Mouse (Mus musculus) monocyte, adult 2 months (primary cell): ENCODE measurements around the gene Magt1.
"Not testable (repeated sequence)": the region's sequence is repeated elsewhere in the genome, so short reads cannot be mapped to it uniquely, and the experiment has no call there.

Experiments used
- DNase-seq, 2 experiments: peaks; one replicate each; pipeline ENCODE4 v3.0.0; 2022; ENCODE audit warnings: low spot score in 2 of 2, low read depth in 1 of 2

Magt1 gene

DNA sequence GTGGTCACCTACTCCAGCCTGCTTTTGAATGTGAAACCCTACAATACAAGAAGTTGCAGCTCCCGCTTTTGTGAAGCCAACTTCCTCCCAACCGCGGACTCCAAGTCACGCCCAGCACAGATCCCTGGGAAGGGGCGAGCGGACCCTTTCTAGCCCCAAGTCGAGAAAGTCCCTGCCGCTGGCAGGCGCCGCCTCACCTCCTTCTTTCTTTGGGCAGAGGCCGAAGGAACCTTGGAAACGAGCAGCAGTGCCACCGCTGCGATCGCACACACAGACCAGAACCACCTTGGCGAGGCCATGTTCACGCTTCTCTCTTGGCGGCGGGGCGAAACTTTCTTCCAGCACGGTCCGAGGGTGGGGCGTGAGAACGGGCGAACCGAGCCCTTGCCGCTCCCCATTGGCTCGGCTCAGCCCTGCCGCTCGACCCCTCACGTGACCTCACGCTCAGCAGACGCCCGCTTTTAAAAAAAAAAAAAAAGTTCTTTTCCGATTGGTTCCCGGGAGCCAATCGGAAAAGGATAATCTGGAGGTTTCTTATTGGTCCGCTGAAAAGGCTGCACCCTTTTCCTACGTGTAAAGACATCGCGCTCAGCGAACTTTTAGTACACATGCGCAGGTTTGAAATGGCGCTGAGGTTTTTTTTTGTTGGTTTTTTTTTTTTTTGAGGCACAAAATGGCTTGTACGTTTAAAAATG, at the start of gene Magt1:
Magt1 (minus strand) TSS at position 442 of the 695 bp plus-strand sequence.
- peak; percentile 75 to 77 for DNase-seq

DNA sequence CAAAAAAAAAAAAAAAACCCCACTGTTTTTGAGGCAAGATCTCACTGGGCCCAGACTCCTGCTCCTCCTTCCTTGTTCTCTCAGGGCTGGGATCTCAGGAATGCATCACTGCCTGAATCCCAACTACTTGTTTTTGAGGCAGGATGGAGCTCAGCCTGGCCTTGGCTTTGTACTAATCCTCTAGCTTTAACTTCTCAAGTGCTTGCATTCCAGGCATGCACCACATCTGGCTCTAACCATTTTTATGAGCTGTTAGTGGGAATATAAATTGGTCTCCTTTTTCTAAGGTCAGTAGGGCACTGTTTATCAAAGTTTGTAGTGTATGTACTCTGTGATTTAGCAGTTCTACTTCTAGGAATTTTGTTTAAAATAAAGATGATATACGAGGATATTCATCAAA, 36.5 kb upstream of the Magt1 start:
- no peak for DNase-seq

DNA sequence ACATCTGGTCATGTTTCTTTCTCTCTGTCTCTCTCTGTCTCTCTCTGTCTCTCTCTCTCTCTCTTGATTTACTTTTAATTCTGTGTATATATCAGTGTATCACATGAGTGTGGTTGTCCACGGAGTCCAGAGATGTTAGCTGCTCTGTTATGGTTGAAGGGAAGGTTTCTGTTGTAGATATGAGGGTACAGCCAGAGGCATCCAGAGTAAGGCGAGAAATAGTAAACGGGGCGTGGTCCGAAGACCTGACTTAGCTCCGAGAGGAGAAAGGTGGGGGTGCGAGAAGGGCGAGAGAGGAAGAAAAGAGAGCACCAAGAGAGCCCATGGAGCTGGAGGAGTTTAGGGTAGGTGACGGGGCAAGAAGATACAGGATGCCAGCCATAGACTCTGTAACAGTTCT, 34.2 kb upstream of the Magt1 start:
- DNase-seq, result no peak

DNA sequence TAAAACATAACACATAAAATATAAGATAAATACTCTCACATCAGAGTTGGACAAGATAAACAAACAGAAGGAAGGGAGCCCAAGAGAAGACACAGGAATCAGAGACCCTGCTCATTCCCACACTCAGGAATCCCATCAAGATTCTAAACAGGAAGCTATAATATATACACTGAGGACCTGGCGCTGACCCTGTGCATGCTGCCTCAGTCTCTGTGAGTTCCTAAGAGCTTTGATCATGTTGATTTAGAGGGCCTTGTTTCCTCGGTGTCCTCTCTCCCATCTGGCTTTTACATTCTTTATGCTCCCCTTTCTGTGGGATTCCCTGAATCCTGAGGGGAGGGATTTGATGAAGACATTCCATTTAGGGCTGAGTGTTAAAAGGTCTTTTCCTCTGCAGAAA, 33.7 kb upstream of the Magt1 start:
- no peak for DNase-seq

DNA sequence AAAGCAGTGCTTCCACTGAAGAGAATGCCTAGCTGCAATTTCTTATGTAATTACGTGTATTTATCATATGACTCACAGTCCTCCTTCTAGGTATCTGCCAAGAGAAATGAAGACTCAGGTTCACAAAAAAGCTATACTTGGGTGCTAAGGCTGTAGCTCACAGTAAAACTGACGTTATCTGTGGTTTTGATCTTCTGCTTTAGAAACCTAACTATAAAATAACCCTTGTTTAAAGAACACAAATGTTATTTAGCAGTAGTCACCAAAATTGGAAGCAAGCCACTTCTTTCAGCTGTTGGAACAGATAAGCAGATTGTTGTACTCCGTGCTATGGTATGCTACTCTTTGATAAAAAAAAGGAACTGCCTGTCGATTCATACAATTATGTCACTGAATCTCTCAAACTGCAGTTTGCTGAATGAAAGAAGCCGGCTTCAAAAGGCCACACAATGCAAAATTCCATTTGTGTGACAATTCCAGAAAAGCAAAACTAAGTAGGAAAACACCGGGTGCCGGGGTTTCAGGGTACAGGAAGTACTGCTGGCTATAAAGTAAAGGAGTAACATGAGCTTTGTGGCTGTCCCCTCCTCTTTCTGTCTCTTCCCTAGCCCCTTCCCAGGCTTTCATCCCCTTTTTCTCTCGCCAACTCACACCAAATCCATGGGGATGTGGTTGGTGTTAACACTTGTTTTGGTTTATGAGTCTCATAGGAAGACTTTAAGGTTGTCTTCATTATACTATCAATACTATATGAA, 32.3 kb upstream of the Magt1 start:
- no peak for DNase-seq

DNA sequence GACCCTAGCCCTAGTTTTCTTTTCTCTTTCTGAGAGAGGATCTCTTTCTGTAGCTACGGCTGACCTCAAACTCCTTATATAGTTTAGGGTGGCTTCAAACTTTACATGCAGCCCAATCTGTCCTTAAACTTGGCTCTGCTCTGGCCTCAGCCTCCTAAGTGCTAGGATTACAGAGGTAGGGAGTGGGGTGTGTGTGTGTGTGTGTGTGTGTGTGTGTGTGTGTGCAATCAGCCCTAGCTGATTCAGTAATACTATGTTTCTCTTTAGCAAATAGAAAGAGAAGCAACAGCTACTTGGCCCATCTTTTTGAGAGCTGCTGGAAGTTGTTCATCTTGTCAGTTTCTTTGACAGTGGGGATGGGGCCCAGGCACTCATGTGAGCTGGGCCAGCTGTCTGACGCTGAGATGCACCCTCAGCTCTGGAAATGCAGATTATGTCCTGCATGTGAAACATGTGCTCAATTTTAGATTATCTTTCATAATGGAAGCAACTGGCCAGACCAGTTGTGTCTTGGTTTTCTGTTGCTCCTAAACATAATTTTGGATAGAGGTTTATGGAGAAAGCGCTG, 25.6 kb upstream of the Magt1 start:
- no peak for DNase-seq

DNA sequence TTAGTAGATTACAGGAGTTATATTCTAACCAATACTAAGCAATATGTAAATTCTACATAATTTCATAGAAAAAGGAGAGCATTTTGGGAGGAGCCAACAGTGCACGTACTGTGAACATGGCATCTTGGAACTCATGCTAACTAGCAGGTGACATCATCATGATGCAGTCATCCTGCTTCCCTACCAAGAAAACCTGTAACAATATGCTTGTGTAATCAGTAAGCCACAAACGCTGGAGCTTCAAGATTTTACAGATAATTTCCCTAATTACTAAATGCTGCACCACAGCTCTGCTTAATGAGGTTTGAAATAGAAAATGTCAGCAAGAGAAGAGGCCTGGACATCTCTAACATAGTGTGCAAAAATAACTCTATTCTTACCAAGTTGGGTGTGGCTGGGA, 24.0 kb upstream of the Magt1 start:
- DNase-seq, result no peak

DNA sequence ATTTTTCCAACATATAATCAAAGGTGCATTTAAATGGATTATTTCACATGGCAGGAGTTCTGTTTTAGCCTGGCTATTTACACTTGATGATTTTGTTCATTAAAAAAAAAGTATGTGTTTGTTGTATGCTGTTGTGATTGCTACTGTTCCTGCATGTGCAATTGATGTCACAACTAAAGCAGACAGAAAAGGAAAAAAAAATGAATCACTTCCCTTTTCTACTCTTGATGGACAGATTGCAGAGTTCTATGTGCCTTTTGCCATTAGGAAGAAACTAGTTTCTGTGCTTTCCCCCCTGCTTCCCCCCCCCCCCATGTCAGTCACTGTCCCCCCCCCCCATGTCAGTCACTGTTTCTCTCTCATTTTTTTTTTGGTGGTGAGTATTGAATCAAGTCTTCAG, 19.4 kb upstream of the Magt1 start:
- no peak for DNase-seq

DNA sequence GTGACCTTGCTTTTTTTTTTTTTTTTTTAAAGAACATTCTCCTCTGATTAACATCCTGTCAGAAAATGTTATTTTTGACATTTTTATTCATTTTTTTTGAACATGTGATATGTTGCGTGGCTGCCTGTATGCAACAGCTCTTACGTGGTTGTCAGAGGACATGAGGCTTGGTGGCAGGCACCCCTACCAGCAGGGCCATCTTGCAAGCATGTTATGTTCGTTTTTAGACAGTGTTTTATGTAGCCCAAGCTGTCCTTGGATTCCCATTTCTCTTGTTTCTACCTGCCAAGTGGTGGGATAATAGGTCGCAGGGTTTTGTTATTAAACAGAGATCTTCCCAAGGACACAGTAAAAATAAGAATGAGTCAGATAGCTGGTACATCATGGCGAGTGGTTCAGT, 18.5 kb upstream of the Magt1 start:
- no peak for DNase-seq

DNA sequence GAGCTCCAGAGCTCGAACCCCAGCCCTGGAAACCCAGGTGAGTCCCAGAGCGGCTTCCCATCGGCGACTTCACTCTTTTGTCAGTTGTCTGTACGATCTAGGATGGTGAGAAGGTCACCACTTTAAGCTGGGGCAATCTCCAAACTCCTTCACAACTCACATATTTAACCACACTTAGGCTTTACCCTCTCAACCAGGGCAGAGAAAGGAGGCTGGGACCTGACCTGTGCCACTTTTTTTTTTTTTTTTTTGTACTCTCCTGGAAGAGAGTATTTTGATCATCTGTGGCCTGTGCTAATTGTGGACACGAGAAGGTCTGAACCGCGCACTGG, 15.6 kb upstream of the Magt1 start:
- DNase-seq, result no peak

DNA sequence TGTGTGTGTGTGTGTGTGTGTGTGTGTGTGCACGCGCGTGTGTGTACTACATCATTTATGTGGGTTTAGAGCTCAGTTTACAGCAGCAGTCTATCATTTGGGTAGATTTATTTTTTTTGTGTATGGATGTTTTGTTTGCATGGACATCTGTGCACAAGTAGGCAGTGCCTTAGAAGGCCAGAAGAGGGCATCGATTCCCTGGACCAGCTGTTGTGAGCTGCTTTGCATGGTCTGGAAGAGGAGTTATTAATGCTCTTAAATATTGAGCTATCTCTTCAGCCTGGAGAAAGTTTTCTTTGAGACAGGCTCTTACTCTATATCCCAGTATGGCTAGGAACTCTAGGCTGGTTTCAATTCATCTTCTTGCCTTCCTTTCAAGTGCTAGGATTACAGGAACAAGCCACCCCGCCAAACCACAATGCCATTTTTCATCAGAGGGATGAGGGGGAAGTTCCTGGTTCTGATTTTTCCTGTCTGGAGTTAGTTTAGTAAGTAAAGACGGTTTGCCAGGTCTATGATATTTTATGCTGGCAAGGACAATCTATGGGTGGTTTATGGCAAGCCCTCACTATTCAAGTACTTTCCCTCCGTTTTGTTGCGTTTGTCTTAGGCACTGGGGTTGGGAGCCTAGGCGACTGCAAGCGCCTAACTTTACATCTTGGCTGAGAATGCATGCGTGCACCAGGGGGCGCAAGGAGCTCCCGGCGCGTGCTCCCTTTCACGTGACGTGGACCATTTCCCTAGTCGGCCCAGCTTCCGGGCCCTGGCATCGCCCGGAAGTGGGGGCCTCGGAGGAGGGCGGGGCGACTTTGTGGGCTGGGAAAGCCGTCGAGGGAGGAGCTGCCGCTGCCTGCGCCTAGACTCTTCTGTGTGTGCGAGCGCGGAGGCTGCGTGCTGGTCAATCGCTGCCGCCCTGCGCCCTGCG, 15.0 kb upstream of the Magt1 start, which contains the start of gene Atp7a:
Atp7a (plus strand) TSS at position 859 of the 925 bp plus-strand sequence.
- DNase-seq, result peak; percentile 81 to 87

DNA sequence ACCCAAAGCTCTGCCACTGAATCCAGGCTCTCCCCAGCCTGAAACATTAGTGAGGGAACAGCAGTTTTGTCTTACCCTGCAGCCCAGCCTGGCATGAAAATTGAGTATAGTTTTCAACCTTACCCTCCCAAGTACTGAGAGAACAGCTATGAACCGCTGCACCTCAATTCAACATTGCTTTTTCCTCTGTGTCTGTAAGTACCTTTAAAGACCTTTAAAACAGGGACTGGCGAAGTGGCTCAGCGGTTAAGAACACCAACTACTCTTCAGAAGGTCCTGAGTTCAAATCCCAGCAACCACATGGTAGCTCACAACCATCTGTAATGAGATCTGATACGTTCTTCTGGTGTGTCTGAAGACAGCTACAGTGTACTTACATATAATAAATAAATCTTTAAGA, 5.8 kb upstream of the Magt1 start:
- no peak for DNase-seq

DNA sequence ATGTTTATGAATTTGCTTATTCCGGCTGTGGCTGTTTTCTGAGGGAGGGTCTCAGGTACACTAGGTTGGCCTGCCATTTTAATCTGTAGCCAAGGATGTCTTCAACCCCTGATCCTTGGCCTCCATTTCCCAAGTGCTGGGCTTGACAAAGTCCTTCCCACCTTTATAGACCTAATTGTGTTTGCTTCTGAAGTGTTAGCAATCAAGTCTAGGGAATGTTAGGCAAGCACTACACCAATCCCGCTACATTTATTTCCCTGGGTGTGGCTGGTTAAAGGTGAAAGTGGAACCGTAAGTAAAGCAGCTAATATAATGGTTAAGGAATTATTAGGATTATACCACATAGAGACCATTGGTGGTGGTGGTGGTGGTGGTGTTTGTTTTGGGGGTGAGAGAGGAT, 5.4 kb upstream of the Magt1 start:
- DNase-seq, result no peak

DNA sequence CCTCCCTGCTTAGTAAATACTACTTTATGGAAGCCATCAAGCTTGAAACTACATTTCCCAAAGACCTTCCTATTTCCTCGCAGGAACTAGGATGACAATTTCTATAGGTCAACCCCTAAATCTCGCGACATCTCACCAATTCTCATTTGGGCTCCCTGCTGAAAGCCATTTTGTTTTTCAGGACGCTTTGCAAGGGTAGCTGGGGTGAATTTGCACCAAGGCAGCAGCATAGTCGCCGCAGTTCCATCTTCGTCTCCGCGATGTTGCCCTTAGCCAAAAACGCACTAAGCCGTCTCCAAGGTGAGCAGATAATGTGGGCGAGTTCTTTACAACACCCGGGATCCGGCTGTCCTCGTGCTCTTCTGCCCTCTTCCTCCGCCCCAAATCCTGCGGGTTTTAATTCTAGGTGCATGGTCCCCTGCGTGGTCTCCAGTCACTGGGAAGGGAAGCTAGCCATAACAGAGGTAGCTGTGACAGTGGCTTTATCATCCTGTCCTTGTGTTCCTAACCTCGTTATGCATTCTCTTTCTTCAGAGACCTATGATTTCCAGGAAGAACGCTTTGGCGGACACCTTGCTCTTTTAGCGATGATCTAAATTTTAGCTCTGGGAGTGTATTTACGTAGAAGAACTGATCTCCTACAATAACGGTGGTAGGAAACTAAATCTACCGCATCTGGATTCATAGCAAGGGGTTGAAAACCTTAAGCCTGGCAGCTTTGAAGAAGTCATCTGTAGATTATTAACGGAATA, 4.0 kb upstream of the Magt1 start, which contains the start of gene Cox7b:
Cox7b (plus strand) TSS at position 130 of the 752 bp plus-strand sequence.
- DNase-seq, result peak in 1 of 2 experiments; percentile 51

DNA sequence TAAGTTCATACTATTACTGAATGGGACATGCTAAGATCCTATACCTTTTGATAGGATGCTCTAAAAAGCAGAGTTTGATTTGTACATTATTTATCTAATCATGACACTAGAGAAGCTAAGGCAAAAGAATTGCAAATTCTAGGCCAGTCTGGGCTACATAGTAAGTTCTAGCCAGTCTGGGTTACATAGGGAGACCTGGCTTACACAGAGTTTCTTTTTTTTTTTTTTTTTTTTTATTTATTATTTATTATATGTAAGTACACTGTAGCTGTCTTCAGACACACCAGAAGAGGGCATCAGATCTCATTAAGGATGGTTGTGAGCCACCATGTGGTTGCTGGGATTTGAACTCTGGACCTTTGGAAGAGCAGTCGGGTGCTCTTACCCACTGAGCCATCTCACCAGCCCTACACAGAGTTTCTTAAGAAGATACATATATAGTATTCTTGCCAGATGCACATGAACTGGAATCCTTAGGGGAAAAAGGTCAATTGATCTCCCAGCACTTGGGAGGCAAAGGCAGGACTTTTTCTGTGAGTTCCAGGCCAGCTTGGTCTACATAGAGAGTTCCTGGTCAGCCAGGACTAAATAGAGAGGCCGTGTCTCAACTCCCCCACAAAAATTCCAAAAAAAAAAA, 3.2 kb upstream of the Magt1 start:
- not testable (repeated sequence) for DNase-seq

DNA sequence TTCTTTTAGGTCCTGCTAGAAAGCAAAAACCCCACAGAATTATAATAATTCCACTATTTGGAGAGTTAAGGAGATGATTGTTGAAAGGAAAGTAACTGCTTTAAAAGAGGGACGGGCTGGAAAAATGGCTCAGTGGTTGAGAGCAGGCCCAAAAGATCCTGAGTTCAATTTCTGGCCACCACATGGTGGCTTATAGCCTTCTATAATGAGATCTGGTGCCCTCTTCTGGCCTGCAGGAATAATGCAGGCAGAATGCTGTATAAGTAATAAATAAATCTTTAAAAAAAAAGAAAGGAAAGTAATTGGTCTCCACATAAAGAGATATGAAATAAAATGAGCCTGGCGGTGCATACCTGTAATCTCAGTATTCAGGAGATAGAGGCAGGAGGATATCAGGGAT, 1.5 kb upstream of the Magt1 start:
- DNase-seq, result no peak

DNA sequence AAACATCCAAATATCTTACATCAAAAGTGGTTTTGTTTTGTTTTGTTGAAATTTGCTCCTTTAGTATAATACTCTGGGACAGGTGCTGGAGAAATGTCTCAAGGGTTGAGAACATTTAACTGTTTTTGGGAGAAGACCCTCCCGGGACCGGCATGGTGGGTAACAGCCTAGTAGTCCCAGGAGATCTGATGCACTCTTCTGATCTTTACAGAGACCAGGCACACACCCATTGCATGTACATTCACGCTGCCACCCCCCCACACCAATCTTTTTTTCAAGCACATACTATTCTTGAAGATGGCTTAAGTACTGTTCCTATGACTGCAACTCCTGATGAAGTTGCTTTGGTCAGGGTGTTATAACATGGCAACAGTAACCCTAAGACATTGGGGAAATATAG, 853 bp upstream of the Magt1 start:
- DNase-seq, result no peak

DNA sequence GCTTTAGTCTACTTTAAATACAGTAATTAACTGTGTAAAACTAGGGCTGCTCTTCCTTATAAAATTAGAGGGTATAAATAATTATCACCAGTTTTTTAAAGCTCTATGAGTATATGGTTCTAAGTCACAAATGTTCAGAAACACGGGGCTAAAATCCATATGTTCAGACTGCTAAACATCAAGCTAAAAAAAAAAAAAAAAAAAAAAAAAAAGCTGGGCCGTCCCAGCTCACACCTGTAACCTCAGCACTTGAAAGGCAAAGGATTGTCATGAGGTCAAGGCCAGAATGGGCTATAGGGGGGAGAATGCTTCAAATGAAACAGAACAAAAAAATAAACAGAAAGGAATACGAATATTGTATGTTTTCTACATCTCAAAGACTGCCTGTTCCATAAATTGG, 944 bp downstream of the Magt1 start:
- no peak for DNase-seq

DNA sequence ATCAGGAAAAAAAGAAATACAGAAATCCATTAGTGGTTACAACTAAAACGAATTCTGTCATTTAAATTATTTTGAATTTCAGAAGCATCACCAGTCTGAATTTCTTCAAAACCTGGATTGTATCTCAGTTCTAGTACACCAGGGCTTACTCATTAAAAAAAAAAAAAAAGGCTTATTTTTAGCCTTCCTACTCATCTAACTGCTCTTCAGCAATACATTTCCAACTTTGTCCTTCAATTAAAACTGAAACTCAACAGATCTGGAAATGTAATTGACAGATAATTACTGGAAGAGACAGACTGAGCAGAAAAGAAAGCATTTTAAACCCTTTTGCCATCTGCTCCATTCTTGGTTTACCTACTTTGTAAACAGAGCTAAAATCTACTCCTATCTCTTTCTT, 10.1 kb downstream of the Magt1 start:
- no peak for DNase-seq

DNA sequence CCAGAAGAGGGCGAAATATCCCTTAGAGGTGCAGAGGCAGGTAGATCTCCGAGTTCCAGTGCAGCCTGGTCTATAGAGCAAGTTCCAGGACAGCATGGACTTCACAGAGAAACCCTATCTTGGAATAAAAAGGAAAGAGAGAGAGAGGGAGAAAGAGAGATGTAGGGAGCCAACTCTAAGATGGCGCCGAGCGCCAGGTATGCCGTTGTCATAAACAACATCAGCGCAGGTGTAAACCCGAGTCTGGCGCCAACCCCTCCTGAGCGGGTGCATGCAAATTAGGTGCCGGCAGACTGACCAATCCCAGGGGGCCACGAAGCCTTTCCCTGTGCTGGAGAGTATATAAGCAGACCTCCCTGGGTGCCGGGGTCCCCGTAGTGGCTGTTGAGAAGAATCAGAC, 54.6 kb downstream of the Magt1 start:
- not testable (repeated sequence) for DNase-seq
